Mouse (Mus musculus): ENCODE results near the gene M1ap. TPM values are rescaled to one million over a fixed set of nuclear protein-coding genes. Genes with fewer than 3 reads are reported as not detected.

M1ap gene
- total RNA-seq, 2 experiments from 2014 or later = not detected

Small RNA genes within 50 kb of the gene (microRNA-seq; reads per million reads assigned to microRNA genes)
- not detected for gene Mir7040

Other genes with a start within 250 kb of the M1ap start
- gene Pole4, start 241.5 kb upstream of the M1ap start, total RNA-seq (2021) = 10 to 100 TPM; 47.6 to 53.1 TPM
- gene Hk2, start 172.4 kb upstream of the M1ap start, total RNA-seq (2021) = 1 to 10 TPM; 3.6 to 4.5 TPM
- 10 to 100 TPM; 45.5 to 47.5 TPM for gene Sema4f, start 7.1 kb upstream of the M1ap start, total RNA-seq (2021)
- 1 to 10 TPM; 1.8 to 2.1 TPM for gene Dok1, start 86.6 kb downstream of the M1ap start, total RNA-seq (2021)
- gene Loxl3, start 87.3 kb downstream of the M1ap start, total RNA-seq (2021) = 1 to 10 TPM; 1.8 to 4.0 TPM
- gene Aup1, start 107.6 kb downstream of the M1ap start, total RNA-seq (2021) = 10 to 100 TPM; 97.9 to 99.8 TPM
- gene Htra2, start 108.4 kb downstream of the M1ap start, total RNA-seq (2021) = 10 to 100 TPM; 66.5 to 68.0 TPM
- gene Dqx1, start 110.9 kb downstream of the M1ap start, total RNA-seq (2021) = under 1 TPM; 0.19 to 0.41 TPM
- not detected for gene Tlx2, start 123.4 kb downstream of the M1ap start, total RNA-seq (2021)
- 10 to 100 TPM; 19.1 to 19.6 TPM for gene Pcgf1, start 131.0 kb downstream of the M1ap start, total RNA-seq (2021)
- gene Lbx2, start 139.5 kb downstream of the M1ap start, total RNA-seq (2021) = under 1 TPM in 1 of 2 experiments, not detected in 1; 0.69 TPM
- 1 to 10 TPM; 7.7 to 9.4 TPM for gene Ccdc142, start 154.7 kb downstream of the M1ap start, total RNA-seq (2021)
- 1 to 10 TPM; 6.3 to 6.5 TPM for gene Gm42688, start 154.7 kb downstream of the M1ap start, total RNA-seq (2021)
- gene Mrpl53, start 162.1 kb downstream of the M1ap start, total RNA-seq (2021) = 10 to 100 TPM; 58.7 to 63.5 TPM
- 10 to 100 TPM; 27.9 to 31.8 TPM for gene Mogs, start 168.6 kb downstream of the M1ap start, total RNA-seq (2021)
- 10 to 100 TPM; 50.4 to 54.7 TPM for gene Wbp1, start 174.7 kb downstream of the M1ap start, total RNA-seq (2021)
- 10 to 100 TPM; 19.9 to 23.2 TPM for gene Ino80b, start 178.5 kb downstream of the M1ap start, total RNA-seq (2021)
- 10 to 100 TPM; 30.3 to 34.4 TPM for gene Rtkn, start 188.6 kb downstream of the M1ap start, total RNA-seq (2021)
- gene Wdr54, start 209.5 kb downstream of the M1ap start, total RNA-seq (2021) = 10 to 100 TPM; 28.0 to 29.4 TPM
- gene 1700003E16Rik, start 209.5 kb downstream of the M1ap start, total RNA-seq (2021) = 10 to 100 TPM; 28.5 to 29.0 TPM
- 100 to 1,000 TPM; 351 to 353 TPM for gene Dctn1, start 219.0 kb downstream of the M1ap start, total RNA-seq (2021)